In genomic region chr14:118676308-118676994, GRCm38 (mm10) we compare ENCODE assay signal across 20 mouse cellular contexts. TPM values are rescaled to one million over a fixed set of nuclear protein-coding genes. Genes with fewer than 3 reads are reported as not detected.
DNase-seq lines count a peak whose midpoint lies in the region; ATAC-seq and TF ChIP-seq lines count a peak whose summit lies in the region.
"Had no signal": no experiment of that assay in that cellular context is flagged by ENCODE, and none has a peak within 500 bp of the region (broad histone marks: within the 10 kb centered on the region; RNA-seq: fewer than 3 reads in every experiment).

No protein-coding gene starts in this region.

- no peak for TF ChIP-seq POLR2A in CH12.LX (IDR thresholded peaks at IDR 0.05; ENCODE audit: low read depth, low read length)

- H3K4me3 ChIP-seq in heart, embryonic 15.5 days = no peak overlapping the region
- H3K4me3 ChIP-seq in kidney, embryonic 14.5 days (ENCODE audit: low read length) = no peak overlapping the region
- H3K4me3 ChIP-seq in CH12.LX (replicated peaks in 1 of 3; ENCODE audit: low read depth in 2 of 3, low read length in 2 of 3, poor library complexity in 1 of 3) = no peak overlapping the region
- no peak overlapping the region for H3K4me3 ChIP-seq in kidney, postnatal 0 days (replicated peaks; ENCODE audit: low read depth, low read length)
- H3K4me3 ChIP-seq: embryonic facial prominence, embryonic 12.5 days; forebrain, embryonic 15.5 days; heart, adult 2 months; hindbrain, embryonic 12.5 days had no signal

- peak; percentile 41; the same call in 1 of the 2 replicates for ATAC-seq in heart, embryonic 15.5 days (replicated peaks; ENCODE audit: insufficient number of reproducible peaks, insufficient read depth, low FRiP score, low read depth)
- peak; percentile 20; the same call in 1 of the 2 replicates for ATAC-seq in kidney, embryonic 14.5 days (ENCODE audit: low FRiP score, low TSS enrichment)
- ATAC-seq in kidney, postnatal 0 days (replicated peaks; ENCODE audit: low FRiP score, low read depth) = peak; percentile 34
- ATAC-seq: activated CD4-positive, CD25-positive, alpha-beta regulatory T cell, adult 4 months; forebrain, embryonic 15.5 days; Patski had no signal

- no peak; the same call in 1 of the 2 replicates for TF ChIP-seq EP300 in CH12.LX (IDR thresholded peaks at IDR 0.05; ENCODE audit: low read length)

- intact Hi-C loops in heart, postnatal 14 days (cut with DNase I) = no loop called here
- intact Hi-C loops in heart, postnatal 10 days (cut with DNase I) = no loop called here

- H3K36me3 ChIP-seq in heart, embryonic 15.5 days = no peaks in the 10 kb centered on the region
- H3K36me3 ChIP-seq in kidney, embryonic 14.5 days (ENCODE audit: control insufficient read depth, insufficient read depth, low read length) = no peaks in the 10 kb centered on the region
- H3K36me3 ChIP-seq in CH12.LX (replicated peaks in 1 of 2; ENCODE audit: control insufficient read depth in 1 of 2, insufficient read depth in 1 of 2, low read length in 1 of 2) = peaks cover 4 to 14% of the 10 kb centered on the region in 2 experiments
- H3K36me3 ChIP-seq in kidney, postnatal 0 days (ENCODE audit: insufficient read depth, low read length) = no peaks in the 10 kb centered on the region
- H3K36me3 ChIP-seq: embryonic facial prominence, embryonic 12.5 days; forebrain, embryonic 15.5 days; hindbrain, embryonic 12.5 days had no signal

- no peak for TF ChIP-seq RAD21 in CH12.LX (IDR thresholded peaks at IDR 0.05; ENCODE audit: low read depth, low read length)

- DNase-seq in heart, postnatal 14 days = no peak
- no peak for DNase-seq in kidney, adult 18-20 months
- no peak for DNase-seq in CH12.LX (ENCODE audit: extremely low read depth)
- no peak for DNase-seq in kidney, postnatal 0 days (ENCODE audit: low spot score)
- no peak for DNase-seq in heart, postnatal 10 days
- DNase-seq: adrenal gland, postnatal 14 days; cerebellum, adult 11-12 months; cerebellum, adult 9-10 months; cerebellum, postnatal 25 days; gastrocnemius, postnatal 14 days; heart, adult 2 months; heart, postnatal 4 days had no signal

- dilution Hi-C loops in CH12.LX (cut with MboI; ENCODE audit: extremely low pct_ligation_motif_present, extremely low pct_unique_long_range_greater_than_20kb, low sequenced_read_pairs) = no loop called here

- no peaks in the 10 kb centered on the region for H3K9me3 ChIP-seq in heart, embryonic 15.5 days (replicated peaks)
- H3K9me3 ChIP-seq in kidney, embryonic 14.5 days (ENCODE audit: control insufficient read depth, low read length) = no peaks in the 10 kb centered on the region
- H3K9me3 ChIP-seq in CH12.LX (replicated peaks; ENCODE audit: low read length) = peaks cover 8% of the 10 kb centered on the region
- no peaks in the 10 kb centered on the region for H3K9me3 ChIP-seq in kidney, postnatal 0 days (replicated peaks; ENCODE audit: low read length)
- H3K9me3 ChIP-seq: embryonic facial prominence, embryonic 12.5 days; forebrain, embryonic 15.5 days; hindbrain, embryonic 12.5 days had no signal

- peaks cover 44% of the 10 kb centered on the region for H3K79me2 ChIP-seq in CH12.LX (replicated peaks; ENCODE audit: control insufficient read depth, extremely low read depth, insufficient read depth, poor library complexity, severe bottlenecking)

- no peak for TF ChIP-seq CTCF in CH12.LX (conservative IDR thresholded peaks at IDR 0.05 in 1 of 2, IDR thresholded peaks at IDR 0.05 in 1 of 2; ENCODE audit: low read depth in 2 of 2, low read length in 2 of 2)
- no peak for TF ChIP-seq CTCF in kidney, postnatal 0 days (IDR thresholded peaks at IDR 0.05; ENCODE audit: low read depth)

- H3K9ac ChIP-seq in heart, embryonic 15.5 days = no peak overlapping the region
- H3K9ac ChIP-seq in kidney, embryonic 14.5 days (ENCODE audit: low read depth, low read length) = no peak overlapping the region
- H3K9ac ChIP-seq in CH12.LX (ENCODE audit: insufficient read depth, low read depth) = peak overlapping the region; percentile 13; the same call in 1 of the 2 replicates
- no peak overlapping the region for H3K9ac ChIP-seq in kidney, postnatal 0 days (ENCODE audit: low read depth, low read length)
- H3K9ac ChIP-seq: embryonic facial prominence, embryonic 12.5 days; forebrain, embryonic 15.5 days; hindbrain, embryonic 12.5 days had no signal

- WGBS in heart, embryonic 15.5 days = 62% methylated on average over 13 of the region's 13 CpGs
- WGBS in kidney, embryonic 14.5 days = 60% methylated on average over 13 of the region's 13 CpGs
- 52% methylated on average over 13 of the region's 13 CpGs for WGBS in kidney, postnatal 0 days

- H3K4me2 ChIP-seq in heart, embryonic 15.5 days = no peak overlapping the region
- no peak overlapping the region for H3K4me2 ChIP-seq in kidney, embryonic 14.5 days (replicated peaks; ENCODE audit: low read depth, low read length)
- peak overlapping the region; percentile 67 for H3K4me2 ChIP-seq in CH12.LX (ENCODE audit: insufficient read depth, low read depth, poor library complexity, severe bottlenecking)
- H3K4me2 ChIP-seq in kidney, postnatal 0 days (ENCODE audit: low read length) = no peak overlapping the region
- H3K4me2 ChIP-seq: embryonic facial prominence, embryonic 12.5 days; forebrain, embryonic 15.5 days; heart, embryonic 11.5 days; hindbrain, embryonic 12.5 days had no signal

- no peaks in the 10 kb centered on the region for H3K4me1 ChIP-seq in heart, embryonic 15.5 days (replicated peaks)
- H3K4me1 ChIP-seq in kidney, embryonic 14.5 days (ENCODE audit: control insufficient read depth, insufficient read depth, low read length) = peaks cover 12% of the 10 kb centered on the region
- H3K4me1 ChIP-seq in CH12.LX (ENCODE audit: control insufficient read depth in 1 of 2, insufficient read depth in 2 of 2) = peaks cover 53 to 84% of the 10 kb centered on the region in 2 experiments
- peaks cover 4% of the 10 kb centered on the region; the same call in 1 of the 2 replicates for H3K4me1 ChIP-seq in kidney, postnatal 0 days (replicated peaks; ENCODE audit: insufficient read depth, low read length)
- H3K4me1 ChIP-seq: forebrain, embryonic 15.5 days; hindbrain, embryonic 12.5 days had no signal

- in situ Hi-C loops in CH12.LX (cut with MboI; ENCODE audit: low pct_ligation_motif_present, low pct_unique_long_range_greater_than_20kb, low sequenced_read_pairs) = loop anchor here (25.0 kb wide), 1 partner anchor 1611 kb away; the partner anchor contains the start of gene Mbnl2

- no peaks in the 10 kb centered on the region for H3K27me3 ChIP-seq in heart, embryonic 15.5 days
- no peaks in the 10 kb centered on the region for H3K27me3 ChIP-seq in kidney, embryonic 14.5 days (ENCODE audit: control insufficient read depth, insufficient read depth, low read length)
- H3K27me3 ChIP-seq in CH12.LX (replicated peaks) = no peaks in the 10 kb centered on the region
- H3K27me3 ChIP-seq in kidney, postnatal 0 days (ENCODE audit: insufficient read depth, low read length) = no peaks in the 10 kb centered on the region
- H3K27me3 ChIP-seq: embryonic facial prominence, embryonic 12.5 days; forebrain, embryonic 15.5 days; hindbrain, embryonic 12.5 days; Patski had no signal

- no peak overlapping the region for H3K27ac ChIP-seq in heart, embryonic 15.5 days
- H3K27ac ChIP-seq in kidney, embryonic 14.5 days (ENCODE audit: low read depth, low read length) = no peak overlapping the region
- H3K27ac ChIP-seq in CH12.LX (ENCODE audit: insufficient read depth, low read depth) = peak overlapping the region; percentile 92
- H3K27ac ChIP-seq in kidney, postnatal 0 days = 0 out of 2 replicates have a peak overlapping the region, but pooled peaks have one; percentile 25
- H3K27ac ChIP-seq: embryonic facial prominence, embryonic 12.5 days; forebrain, embryonic 15.5 days; heart, adult 2 months; hindbrain, embryonic 12.5 days had no signal

TF ChIP-seq in CH12.LX, 34 proteins besides CTCF, POLR2A, EP300 and RAD21:
- TF ChIP-seq JUN (IDR thresholded peaks at IDR 0.05; ENCODE audit: insufficient read depth, low read depth, low read length) (no peak), ETS1 (conservative IDR thresholded peaks at IDR 0.05; ENCODE audit: low read depth, low read length) (peak; percentile 62), CHD2 (IDR thresholded peaks at IDR 0.05; ENCODE audit: low read length) (peak; percentile 57; the same call in 1 of the 2 replicates), BHLHE40 (IDR thresholded peaks at IDR 0.05; ENCODE audit: low read depth, low read length) (peak; percentile 76), HCFC1 (IDR thresholded peaks at IDR 0.05; ENCODE audit: low read depth, low read length) (no peak), TCF12 (IDR thresholded peaks at IDR 0.05; ENCODE audit: low read depth, low read length) (peak; percentile 81), ZMIZ1 (IDR thresholded peaks at IDR 0.05; ENCODE audit: low read depth, low read length) (no peak)
TF ChIP-seq in CH12.LX: peak in this region for 4.

RNA-seq across cellular contexts. Expression of gene Abcc4, which starts 29.6 kb away (rescaled TPM):
- polyA plus RNA-seq in heart, embryonic 15.5 days (2015; fragmentation: Nextera tagmentation; extraction: Ambion mirVana) = 1.6 and 2.2 TPM in 2 replicates
- total RNA-seq in heart, postnatal 14 days (2021) = 1 to 10 TPM; 9.6 to 9.9 TPM
- 5.4 and 12.2 TPM in 2 replicates for polyA plus RNA-seq in kidney, embryonic 14.5 days (2014; fragmentation: Nextera tagmentation; extraction: Ambion mirVana)
- 22.4 and 28.7 TPM in 2 replicates for total RNA-seq in CH12.LX (2012; rRNA removed)
- 10.4 and 10.5 TPM in 2 replicates for total RNA-seq in CH12.LX (2014; rRNA removed)
- 23.3 and 26.5 TPM in 2 replicates for polyA plus RNA-seq in CH12.LX (2012; ENCODE audit: insufficient read length, low read depth)
- 6.6 and 6.9 TPM in 2 replicates for polyA plus RNA-seq in kidney, postnatal 0 days (2015; fragmentation: Nextera tagmentation; extraction: Ambion mirVana)
- total RNA-seq in heart, postnatal 10 days (2021) = 1 to 10 TPM; 5.2 to 6.2 TPM

Comparison
In these comparisons a context has a peak if more than half of its experiments do, and no peak if none do; other contexts are left out.
1. H3K27ac ChIP-seq: peak in CH12.LX (single experiment) and kidney, postnatal 0 days (single experiment); none in heart, embryonic 15.5 days (single experiment) and kidney, embryonic 14.5 days (single experiment).
2. Peak in every context shown above with its lines, with median percentiles within 50 percentile points of each other: ATAC-seq.